Mouse (Mus musculus): ENCODE data around the gene Olfr248.

- no peak for TF ChIP-seq POLR2A (IDR thresholded peaks at IDR 0.05; ENCODE audit: insufficient read length, low read depth)
- no peak for TF ChIP-seq MYOG (IDR thresholded peaks at IDR 0.05; ENCODE audit: control insufficient read depth in 1 of 3, insufficient read depth in 1 of 3, insufficient read length in 2 of 3, low read depth in 2 of 3)
- no peak for TF ChIP-seq CEBPB (IDR thresholded peaks at IDR 0.05; ENCODE audit: insufficient read depth, poor library complexity, severe bottlenecking)
Measured at GRCm38 (mm10) chr1:174426180-174426986, 35.5 kb downstream of the Olfr248 start.

Data from myocyte (in vitro differentiated cells).